Mouse (Mus musculus) lung, postnatal 0 days (tissue): ENCODE results near the gene Gm11084. TPM values are rescaled to one million over a fixed set of nuclear protein-coding genes. Genes with fewer than 3 reads are reported as not detected.
"Not testable (repeated sequence)": the region's sequence is repeated elsewhere in the genome, so short reads cannot be mapped to it uniquely, and the experiment has no call there.

ENCODE experiments used
- ATAC-seq: fragments of 200-750 bp; cut with Nextera tagmentation; 2 replicates; pipeline ENCODE4 v1.8.0; 2017; ENCODE audit warnings: moderate library complexity
- DNase-seq: peaks from one replicate; pipeline ENCODE4 v3.0.0-alpha.2; 2016; ENCODE audit warnings: low spot score
- H3K27ac ChIP-seq: fragments of 300-500 bp; sonication (generic); 2 replicates; pipeline ENCODE4 v1.5.1; 2014; ENCODE audit warnings: antibody characterized with exemption, mild to moderate bottlenecking, low read length, mixed read lengths
- H3K27me3 ChIP-seq: fragments of 300-500 bp; sonication (generic); replicated peaks from 2 replicates; pipeline ENCODE4 v1.6.1; 2014; ENCODE audit warnings: low read length, mixed read lengths; ENCODE audit not compliant: insufficient read depth
- H3K36me3 ChIP-seq: fragments of 300-500 bp; sonication (generic); 2 replicates; pipeline ENCODE4 v1.6.1; 2014; ENCODE audit warnings: low read length, mixed read lengths; ENCODE audit not compliant: insufficient read depth
- H3K4me1 ChIP-seq: fragments of 300-500 bp; sonication (generic); 2 replicates; pipeline ENCODE4 v1.6.1; 2014; ENCODE audit warnings: antibody characterized with exemption, low read depth, low read length, mixed read lengths; ENCODE audit not compliant: insufficient read depth
- H3K4me2 ChIP-seq: fragments of 300-500 bp; sonication (generic); replicated peaks from 2 replicates; pipeline ENCODE4 v1.6.1; 2014; ENCODE audit warnings: low read depth, mild to moderate bottlenecking, low read length, moderate library complexity, mixed read lengths
- H3K4me3 ChIP-seq: fragments of 300-500 bp; sonication (generic); 2 replicates; pipeline ENCODE4 v1.5.1; 2014; ENCODE audit warnings: low read depth, low read length
- H3K9ac ChIP-seq: fragments of 300-500 bp; sonication (generic); replicated peaks from 2 replicates; pipeline ENCODE4 v1.6.1; 2014; ENCODE audit warnings: low read depth, mild to moderate bottlenecking
- H3K9me3 ChIP-seq: fragments of 300-500 bp; sonication (generic); 2 replicates; pipeline ENCODE4 v1.6.1; 2016; ENCODE audit warnings: low read length, mixed read lengths
- CTCF ChIP-seq: IDR thresholded peaks from 2 replicates; pipeline ENCODE4 v1.5.1; 2016; ENCODE audit warnings: antibody characterized with exemption, mild to moderate bottlenecking
- EP300 ChIP-seq: IDR thresholded peaks from 2 replicates; pipeline ENCODE4 v1.6.1; 2016; ENCODE audit warnings: antibody characterized with exemption, mild to moderate bottlenecking, control low read depth
- WGBS: fragments of 180-500 bp; shearing (Covaris S2); extraction: QIAGEN DNeasy Blood & Tissue Kit; methylation state at CpG from one replicate; pipeline ENCODE4 v1.1.7; 2014; 5-methylcytosine and 5-hydroxymethylcytosine counted together
- polyA plus RNA-seq: library from polyadenylated mRNA; unstranded; fragments of >200 nt; fragmentation: Nextera tagmentation; extraction: Ambion mirVana; gene quantifications from 2 replicates; pipeline ENCODE4 v1.2.1, GENCODE M21; 2015

Gm11084 gene
- polyA plus RNA-seq, 1 experiment from 2014 or later: not detected

- Histone ChIP-seq H3K4me2 (peak overlapping the region; percentile 32), H3K36me3 (no peaks in the 10 kb centered on the region), H3K4me3 (no peak overlapping the region; the same call in 1 of the 2 replicates), H3K27me3 (no peaks in the 10 kb centered on the region), H3K4me1 (no peaks in the 10 kb centered on the region; the same call in 1 of the 2 replicates), H3K9me3 (no peaks in the 10 kb centered on the region), H3K27ac (0 out of 2 replicates have a peak overlapping the region, but pooled peaks have one; percentile 43), H3K9ac (no peak overlapping the region)
- TF ChIP-seq CTCF: no peak; the same call in 1 of the 2 replicates
- TF ChIP-seq EP300: no peak
- DNase-seq (peak; percentile 84), ATAC-seq (peak; percentile 79)
- WGBS: 41% methylated on average over 9 of the region's 9 CpGs
Observed at GRCm38 (mm10) chr2:72996808-72997378, 10.4 kb upstream of the Gm11084 start.

- H3K27me3 ChIP-seq: no peaks in the 10 kb centered on the region
- H3K27ac ChIP-seq: peak overlapping the region; percentile 64
- H3K4me2 ChIP-seq: no peak overlapping the region; the same call in 1 of the 2 replicates
- no peak overlapping the region for H3K4me3 ChIP-seq
- no peak overlapping the region for H3K9ac ChIP-seq
- 15% methylated on average over 9 of the region's 9 CpGs for WGBS
- no peaks in the 10 kb centered on the region for H3K9me3 ChIP-seq
- ATAC-seq (peak; percentile 63), DNase-seq (peak; percentile 58)
- no peaks in the 10 kb centered on the region for H3K36me3 ChIP-seq
- TF ChIP-seq CTCF (no peak), EP300 (no peak)
- no peaks in the 10 kb centered on the region; the same call in 1 of the 2 replicates for H3K4me1 ChIP-seq
Observed at GRCm38 (mm10) chr2:72995346-72996097, 9.0 kb upstream of the Gm11084 start.

- H3K9ac ChIP-seq: no peak overlapping the region
- no peak for DNase-seq
- H3K27me3 ChIP-seq: no peaks in the 10 kb centered on the region
- no peak overlapping the region for H3K4me2 ChIP-seq
- H3K9me3 ChIP-seq: peaks cover 5% of the 10 kb centered on the region
- TF ChIP-seq EP300: no peak
- no peak for TF ChIP-seq CTCF
- no peak for ATAC-seq
- no peaks in the 10 kb centered on the region for H3K36me3 ChIP-seq
- H3K27ac ChIP-seq: no peak overlapping the region
- H3K4me3 ChIP-seq: no peak overlapping the region
- 66% methylated on average over 2 of the region's 2 CpGs for WGBS
- H3K4me1 ChIP-seq: no peaks in the 10 kb centered on the region; the same call in 1 of the 2 replicates
Observed at GRCm38 (mm10) chr2:72994165-72994564, 7.6 kb upstream of the Gm11084 start.

- Histone ChIP-seq H3K36me3 (no peaks in the 10 kb centered on the region), H3K27ac (no peak overlapping the region), H3K27me3 (no peaks in the 10 kb centered on the region), H3K4me1 (no peaks in the 10 kb centered on the region; the same call in 1 of the 2 replicates), H3K4me2 (no peak overlapping the region), H3K9me3 (peaks cover 8% of the 10 kb centered on the region), H3K4me3 (no peak overlapping the region), H3K9ac (no peak overlapping the region)
- DNase-seq (no peak), ATAC-seq (no peak)
- TF ChIP-seq CTCF (no peak), EP300 (no peak)
- 96% methylated on average over 17 of the region's 17 CpGs for WGBS
Observed at GRCm38 (mm10) chr2:72992497-72992896, 6.0 kb upstream of the Gm11084 start.

- H3K9me3 ChIP-seq, H3K27ac ChIP-seq, H3K4me3 ChIP-seq, ATAC-seq, H3K4me1 ChIP-seq, H3K9ac ChIP-seq, H3K4me2 ChIP-seq, H3K27me3 ChIP-seq, DNase-seq, H3K36me3 ChIP-seq: not testable (repeated sequence)
- WGBS: 83% methylated on average over 9 of the region's 9 CpGs
Observed at GRCm38 (mm10) chr2:72988945-72989344, 2.4 kb upstream of the Gm11084 start.

GRCm38 (mm10) chr2:72985516-72985915 is 1.0 kb downstream of the Gm11084 start:
- Histone ChIP-seq H3K9ac (no peak overlapping the region), H3K9me3 (peaks cover 8% of the 10 kb centered on the region), H3K27ac (no peak overlapping the region), H3K4me3 (no peak overlapping the region), H3K27me3 (no peaks in the 10 kb centered on the region), H3K4me1 (no peaks in the 10 kb centered on the region), H3K4me2 (no peak overlapping the region), H3K36me3 (no peaks in the 10 kb centered on the region)
- DNase-seq: no peak
- ATAC-seq: no peak
- 68% methylated on average over 1 of the region's 1 CpGs for WGBS
- no peak for TF ChIP-seq EP300
- TF ChIP-seq CTCF: no peak
